Mouse (Mus musculus): ENCODE measurements around the gene Bicra. TPM values are rescaled to one million over a fixed set of nuclear protein-coding genes. Genes with fewer than 3 reads are reported as not detected.
A peak's percentile ranks its signal among the peaks of the same experiment; 100 is the strongest.

Gene Bicra
- polyA plus RNA-seq, 1 experiment from 2014 or later, result 9.2 TPM

DNA sequence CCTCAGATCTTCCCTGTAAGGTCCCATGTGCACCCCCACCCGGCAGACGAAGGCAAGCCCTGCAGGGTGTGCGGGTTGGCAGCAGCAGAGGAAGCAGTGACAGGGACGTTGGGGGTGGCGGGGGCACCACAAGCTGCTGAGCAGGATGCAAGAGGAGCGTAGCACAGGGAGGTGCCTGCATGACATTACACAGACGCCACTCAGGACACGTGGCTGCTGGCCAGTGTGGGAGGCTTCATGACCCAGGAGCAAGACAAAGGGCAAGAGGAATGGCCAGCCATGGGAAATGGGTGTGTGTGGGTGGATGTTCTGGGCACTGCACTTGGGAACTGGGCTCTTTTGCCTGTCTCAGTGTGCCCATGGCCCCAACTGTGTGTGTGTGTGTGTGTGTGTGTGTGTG lies 67.5 kb downstream of the Bicra start:
- no peaks in the 10 kb centered on the region for H3K4me1 ChIP-seq
- H3K36me3 ChIP-seq (replicated peaks), result 0 out of 2 replicates have a peak, but pooled peaks cover 10% of the 10 kb centered on the region
- no peak overlapping the region for H3K27ac ChIP-seq
- no peak overlapping the region for H3K4me3 ChIP-seq
- no peaks in the 10 kb centered on the region for H3K9me3 ChIP-seq
- no peak for ATAC-seq (replicated peaks)
- no peak overlapping the region for H3K4me2 ChIP-seq
- H3K9ac ChIP-seq, result no peak overlapping the region
- H3K27me3 ChIP-seq (replicated peaks), result no peaks in the 10 kb centered on the region
- WGBS, result 80% methylated on average over 8 of the region's 8 CpGs

DNA sequence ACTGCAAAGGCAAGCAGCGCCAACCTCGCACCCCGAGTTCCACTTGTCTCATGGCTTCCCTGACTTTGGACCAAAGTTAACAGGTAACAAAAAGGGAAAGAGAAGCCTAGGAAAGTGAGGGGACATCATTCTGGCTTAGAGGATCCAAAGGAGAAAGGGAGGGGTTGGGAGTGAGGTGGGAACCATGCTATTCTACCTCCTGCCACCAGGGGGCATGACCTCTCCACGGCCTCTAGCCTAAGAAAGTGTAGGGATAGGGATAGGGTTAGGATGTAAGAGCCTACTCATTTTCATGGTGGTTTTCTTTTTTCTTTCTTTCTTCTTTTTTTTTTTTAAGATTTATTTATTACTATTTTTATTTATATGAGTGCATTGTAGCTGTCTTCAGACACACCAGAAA lies 71.8 kb downstream of the Bicra start:
- ATAC-seq (replicated peaks), result 0 out of 2 replicates have a peak, but pooled peaks have one; percentile 22
- Histone ChIP-seq H3K27ac (no peak overlapping the region), H3K36me3 (replicated peaks) (peaks cover 30% of the 10 kb centered on the region)

DNA sequence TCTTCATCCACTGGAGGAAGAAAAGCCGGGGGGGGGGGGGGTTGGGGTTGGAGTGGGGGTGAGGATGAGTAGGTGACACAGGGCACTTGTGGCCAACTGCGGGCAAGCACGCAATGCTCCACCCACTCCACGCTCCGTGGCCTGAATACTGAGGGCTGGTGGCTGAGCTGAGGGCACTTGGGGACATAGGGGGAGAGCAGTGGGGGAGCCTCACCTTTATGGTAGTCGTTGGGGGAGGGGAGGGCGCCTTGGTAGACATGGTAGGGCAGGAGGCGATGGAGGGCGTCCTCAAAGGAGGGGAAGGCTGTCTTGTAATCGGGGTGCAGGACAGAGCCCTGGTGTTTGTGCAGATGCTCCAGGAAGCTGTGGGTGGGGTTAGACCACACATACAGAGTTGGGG lies 72.3 kb downstream of the Bicra start:
- WGBS, result 90% methylated on average over 10 of the region's 10 CpGs
- no peak overlapping the region for H3K4me2 ChIP-seq
- H3K27me3 ChIP-seq (replicated peaks), result no peaks in the 10 kb centered on the region
- no peak overlapping the region for H3K9ac ChIP-seq
- H3K9me3 ChIP-seq, result no peaks in the 10 kb centered on the region
- no peak overlapping the region for H3K4me3 ChIP-seq
- H3K27ac ChIP-seq, result no peak overlapping the region
- peaks cover 27% of the 10 kb centered on the region for H3K36me3 ChIP-seq (replicated peaks)
- ATAC-seq (replicated peaks), result 0 out of 2 replicates have a peak, but pooled peaks have one; percentile 16
- H3K4me1 ChIP-seq, result no peaks in the 10 kb centered on the region

More for the DNA sequence above, 71.8 kb downstream of the Bicra start:
- no peak overlapping the region for H3K9ac ChIP-seq
- no peaks in the 10 kb centered on the region for H3K9me3 ChIP-seq
- WGBS, result 73% methylated on average over 4 of the region's 4 CpGs
- no peak overlapping the region for H3K4me2 ChIP-seq
- no peaks in the 10 kb centered on the region for H3K4me1 ChIP-seq
- H3K27me3 ChIP-seq (replicated peaks), result no peaks in the 10 kb centered on the region
- H3K4me3 ChIP-seq, result no peak overlapping the region

DNA sequence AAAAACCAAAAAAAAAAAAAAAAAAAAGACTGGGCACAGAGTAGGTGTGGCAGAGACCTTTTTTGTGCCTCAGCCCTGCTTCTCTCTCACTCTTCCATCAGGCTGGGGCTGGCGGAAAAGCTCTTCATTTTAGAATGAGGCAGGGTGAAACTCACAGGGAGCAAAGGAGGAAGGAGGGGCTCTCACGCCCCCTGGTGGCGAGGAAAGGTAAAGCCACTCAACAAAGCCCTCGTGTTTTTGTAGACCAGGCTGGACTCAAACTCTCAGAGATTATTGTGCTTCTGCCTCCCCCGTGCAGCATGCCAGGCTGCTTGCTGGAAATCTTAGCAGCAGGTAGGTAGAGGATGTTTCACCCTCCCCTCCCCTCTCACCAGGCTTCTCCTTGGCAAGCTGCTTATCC lies 73.0 kb downstream of the Bicra start:
- 55% methylated on average over 5 of the region's 5 CpGs for WGBS
- H3K36me3 ChIP-seq (replicated peaks), result peaks cover 27% of the 10 kb centered on the region
- H3K4me3 ChIP-seq, result no peak overlapping the region
- no peaks in the 10 kb centered on the region for H3K4me1 ChIP-seq
- ATAC-seq (replicated peaks), result no peak
- H3K9ac ChIP-seq, result no peak overlapping the region
- no peaks in the 10 kb centered on the region for H3K9me3 ChIP-seq
- H3K27ac ChIP-seq, result no peak overlapping the region
- H3K4me2 ChIP-seq, result no peak overlapping the region
- no peaks in the 10 kb centered on the region for H3K27me3 ChIP-seq (replicated peaks)

DNA sequence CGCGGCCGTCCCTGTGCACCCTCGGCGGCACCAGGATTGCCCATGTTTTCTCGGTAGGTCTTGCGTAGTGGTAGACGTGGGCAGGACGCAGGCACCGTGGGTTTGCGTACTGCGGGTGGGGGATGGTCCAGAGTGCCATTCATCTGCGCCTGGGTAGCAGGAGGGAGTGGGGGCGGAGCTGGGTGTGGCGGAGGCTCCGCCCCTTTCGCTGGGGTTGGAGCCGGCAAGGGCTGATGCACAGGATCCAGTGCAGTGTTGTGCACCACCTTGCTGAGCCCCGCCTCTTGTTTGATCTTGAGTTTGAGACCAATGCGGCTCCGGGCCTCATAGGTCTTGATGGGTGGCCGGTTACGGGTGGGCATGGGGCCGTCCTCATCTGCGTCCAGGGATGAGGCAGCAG lies 75.5 kb downstream of the Bicra start:
- no peak for ATAC-seq (replicated peaks)
- H3K27ac ChIP-seq, result no peak overlapping the region
- H3K4me3 ChIP-seq, result no peak overlapping the region
- 64% methylated on average over 25 of the region's 25 CpGs for WGBS
- no peaks in the 10 kb centered on the region for H3K27me3 ChIP-seq (replicated peaks)
- H3K4me2 ChIP-seq, result no peak overlapping the region
- no peaks in the 10 kb centered on the region for H3K9me3 ChIP-seq
- H3K36me3 ChIP-seq (replicated peaks), result peaks cover 27% of the 10 kb centered on the region
- H3K9ac ChIP-seq, result no peak overlapping the region
- H3K4me1 ChIP-seq, result 0 out of 2 replicates have a peak, but pooled peaks cover 2% of the 10 kb centered on the region

DNA sequence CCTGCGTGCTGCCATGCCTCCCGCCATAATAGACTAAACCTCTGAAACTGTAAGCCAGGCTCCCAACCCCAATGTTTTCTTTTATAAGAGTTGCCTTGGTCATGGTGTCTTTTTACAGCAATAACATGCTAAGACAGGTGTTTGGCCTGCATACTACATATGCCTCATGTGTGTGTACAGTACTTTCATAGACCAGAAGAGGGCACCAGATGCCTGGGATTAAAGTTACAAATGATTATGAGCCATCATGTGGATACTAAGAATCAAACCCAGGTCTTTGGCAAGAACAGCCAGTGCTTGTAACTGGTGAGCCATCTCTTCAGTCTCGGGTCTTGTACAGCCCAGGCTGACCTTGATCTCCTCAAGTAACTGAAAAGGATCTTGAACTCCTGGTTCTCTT lies 78.0 kb downstream of the Bicra start:
- no peak for ATAC-seq (replicated peaks)
- no peaks in the 10 kb centered on the region for H3K27me3 ChIP-seq (replicated peaks)
- H3K4me3 ChIP-seq, result no peak overlapping the region
- 90% methylated on average over 3 of the region's 3 CpGs for WGBS
- H3K27ac ChIP-seq, result no peak overlapping the region
- 0 out of 2 replicates have a peak, but pooled peaks cover 3% of the 10 kb centered on the region for H3K4me1 ChIP-seq
- no peaks in the 10 kb centered on the region for H3K9me3 ChIP-seq
- H3K36me3 ChIP-seq (replicated peaks), result peaks cover 16% of the 10 kb centered on the region
- H3K4me2 ChIP-seq, result no peak overlapping the region
- H3K9ac ChIP-seq, result no peak overlapping the region

DNA sequence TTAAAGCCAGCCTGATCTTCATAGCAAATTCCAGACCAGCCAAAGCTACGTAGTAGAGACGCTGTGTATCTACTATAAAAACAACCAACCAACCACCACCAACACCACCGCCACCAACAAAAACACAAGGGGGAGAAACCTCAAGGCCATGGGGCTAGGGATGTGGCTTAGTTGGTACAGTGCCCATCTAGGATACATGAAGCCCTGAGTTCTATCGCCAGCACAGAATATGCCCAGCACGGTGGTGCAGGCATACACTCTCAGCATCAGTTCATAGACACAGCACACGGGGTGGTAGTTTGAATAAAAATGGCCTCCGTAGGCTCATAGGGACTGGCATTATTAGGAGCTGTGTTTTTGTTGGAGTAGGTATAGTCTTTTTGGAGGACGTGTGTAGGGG lies 79.4 kb downstream of the Bicra start:
- 91% methylated on average over 8 of the region's 8 CpGs for WGBS
- Histone ChIP-seq H3K9me3 (no peaks in the 10 kb centered on the region), H3K4me2 (no peak overlapping the region), H3K4me1 (0 out of 2 replicates have a peak, but pooled peaks cover 3% of the 10 kb centered on the region), H3K27me3 (replicated peaks) (no peaks in the 10 kb centered on the region), H3K27ac (no peak overlapping the region), H3K9ac (no peak overlapping the region), H3K4me3 (no peak overlapping the region), H3K36me3 (replicated peaks) (peaks cover 6% of the 10 kb centered on the region)
- no peak for ATAC-seq (replicated peaks)

DNA sequence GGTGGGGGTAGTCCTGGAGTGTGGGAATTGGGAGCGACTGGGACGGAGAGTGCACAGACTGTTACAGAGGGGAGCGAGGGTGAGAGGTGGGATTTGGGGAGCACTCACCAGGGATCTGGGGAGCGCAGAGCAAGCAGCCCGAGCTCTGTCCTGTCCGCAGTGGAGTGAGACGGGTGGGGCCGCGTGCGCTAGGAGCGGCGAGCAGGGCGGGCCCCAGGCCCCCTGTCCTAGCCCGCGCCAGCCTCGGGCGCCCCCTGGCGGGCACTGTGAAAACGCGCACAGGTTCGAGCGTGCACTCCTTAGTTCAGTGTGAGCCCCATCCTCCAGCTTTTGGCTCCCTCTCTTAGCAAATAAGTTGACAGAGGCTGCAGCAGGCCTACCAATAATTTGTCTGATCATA lies 80.4 kb downstream of the Bicra start, which contains the start of gene Ehd2:
Gene Ehd2, minus strand, starts transcription at position 256 of the 400 bp plus-strand sequence.
- H3K4me2 ChIP-seq, result peak within 1 kb of the TSS; percentile 46
- H3K9me3 ChIP-seq, result no peaks in the 10 kb centered on the region
- WGBS, result 1% methylated on average over 22 of the region's 22 CpGs
- no peak within 1 kb of the TSS for H3K27ac ChIP-seq
- H3K36me3 ChIP-seq (replicated peaks), result peaks cover 4% of the 10 kb centered on the region
- H3K9ac ChIP-seq, result no peak within 1 kb of the TSS
- peak within 1 kb of the TSS; percentile 20; the same call in 1 of the 2 replicates for H3K4me3 ChIP-seq
- peak; percentile 55 for ATAC-seq (replicated peaks)
- no peaks in the 10 kb centered on the region for H3K27me3 ChIP-seq (replicated peaks)
- H3K4me1 ChIP-seq, result peaks cover 8% of the 10 kb centered on the region

DNA sequence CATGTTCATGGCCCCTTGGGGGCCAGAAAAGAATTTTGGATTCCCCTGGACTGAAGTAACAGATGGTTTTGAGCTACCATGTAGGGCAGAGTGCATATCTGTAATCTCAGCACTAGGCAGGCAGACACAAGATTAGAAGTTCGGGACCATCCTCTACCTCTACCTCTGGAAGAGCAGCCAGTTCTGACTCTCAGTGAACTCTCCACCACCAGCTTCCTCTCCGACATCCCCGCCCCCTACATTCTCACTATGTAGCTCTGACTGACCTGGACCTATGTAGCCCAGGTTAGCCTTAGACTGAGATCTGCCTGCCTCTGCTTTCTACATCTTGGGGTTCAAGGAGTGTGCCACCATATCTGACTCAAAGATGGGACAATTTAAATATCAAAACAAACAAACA lies 81.2 kb downstream of the Bicra start:
- 77% methylated on average over 3 of the region's 3 CpGs for WGBS
- no peak for ATAC-seq (replicated peaks)
- Histone ChIP-seq H3K27me3 (replicated peaks) (no peaks in the 10 kb centered on the region), H3K36me3 (replicated peaks) (no peaks in the 10 kb centered on the region; the same call in 1 of the 2 replicates), H3K4me3 (no peak overlapping the region), H3K9me3 (no peaks in the 10 kb centered on the region), H3K4me2 (0 out of 2 replicates have a peak overlapping the region, but pooled peaks have one; percentile 46), H3K4me1 (peaks cover 11% of the 10 kb centered on the region), H3K27ac (no peak overlapping the region), H3K9ac (no peak overlapping the region)

DNA sequence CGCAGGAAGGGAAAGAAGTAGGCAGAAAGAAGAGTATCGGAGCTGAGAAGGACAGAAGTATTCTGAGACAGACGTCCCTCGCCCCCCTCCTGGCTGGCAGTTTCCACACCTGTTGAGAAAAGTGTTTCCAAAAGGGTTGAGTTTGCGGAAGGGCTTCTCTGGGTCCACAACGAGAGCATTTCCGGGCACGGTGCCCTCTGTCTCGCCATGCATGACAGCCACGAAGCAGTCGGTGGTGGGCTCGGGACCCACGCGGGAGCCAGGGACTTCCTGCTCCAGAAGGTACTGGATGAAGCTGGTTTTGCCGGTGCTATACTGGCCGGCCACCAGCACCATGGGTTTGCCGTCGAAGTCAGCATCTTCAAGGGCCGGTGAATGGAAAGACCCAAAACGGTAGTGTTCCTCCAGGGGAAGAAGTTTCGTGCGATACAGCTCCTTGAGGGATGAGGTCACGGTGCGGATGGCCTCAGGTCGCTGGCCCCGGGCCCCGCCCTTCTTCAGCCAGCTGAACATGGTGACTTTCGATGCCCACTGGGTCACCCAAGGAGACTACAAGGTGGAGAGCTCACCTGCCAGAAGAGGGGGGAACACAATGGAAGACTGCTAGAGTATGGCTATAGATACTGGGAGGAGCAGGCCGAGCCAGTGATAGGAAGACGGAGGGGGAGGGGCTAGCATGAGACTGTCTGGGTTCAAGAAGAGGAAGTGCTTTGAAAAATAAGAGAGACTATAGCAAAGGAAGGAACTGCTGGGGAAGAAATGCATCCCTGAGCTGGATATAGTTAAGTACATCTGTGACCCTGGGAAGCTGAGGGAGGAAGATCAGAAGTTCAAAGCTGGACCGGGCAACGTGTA lies 83.7 kb downstream of the Bicra start:
- H3K4me3 ChIP-seq, result no peak overlapping the region
- no peak for ATAC-seq (replicated peaks)
- H3K36me3 ChIP-seq (replicated peaks), result no peaks in the 10 kb centered on the region
- H3K27ac ChIP-seq, result no peak overlapping the region
- WGBS, result 85% methylated on average over 32 of the region's 32 CpGs
- no peaks in the 10 kb centered on the region for H3K27me3 ChIP-seq (replicated peaks)
- no peak overlapping the region for H3K4me2 ChIP-seq
- no peak overlapping the region for H3K9ac ChIP-seq
- peaks cover 11% of the 10 kb centered on the region for H3K4me1 ChIP-seq
- no peaks in the 10 kb centered on the region for H3K9me3 ChIP-seq

DNA sequence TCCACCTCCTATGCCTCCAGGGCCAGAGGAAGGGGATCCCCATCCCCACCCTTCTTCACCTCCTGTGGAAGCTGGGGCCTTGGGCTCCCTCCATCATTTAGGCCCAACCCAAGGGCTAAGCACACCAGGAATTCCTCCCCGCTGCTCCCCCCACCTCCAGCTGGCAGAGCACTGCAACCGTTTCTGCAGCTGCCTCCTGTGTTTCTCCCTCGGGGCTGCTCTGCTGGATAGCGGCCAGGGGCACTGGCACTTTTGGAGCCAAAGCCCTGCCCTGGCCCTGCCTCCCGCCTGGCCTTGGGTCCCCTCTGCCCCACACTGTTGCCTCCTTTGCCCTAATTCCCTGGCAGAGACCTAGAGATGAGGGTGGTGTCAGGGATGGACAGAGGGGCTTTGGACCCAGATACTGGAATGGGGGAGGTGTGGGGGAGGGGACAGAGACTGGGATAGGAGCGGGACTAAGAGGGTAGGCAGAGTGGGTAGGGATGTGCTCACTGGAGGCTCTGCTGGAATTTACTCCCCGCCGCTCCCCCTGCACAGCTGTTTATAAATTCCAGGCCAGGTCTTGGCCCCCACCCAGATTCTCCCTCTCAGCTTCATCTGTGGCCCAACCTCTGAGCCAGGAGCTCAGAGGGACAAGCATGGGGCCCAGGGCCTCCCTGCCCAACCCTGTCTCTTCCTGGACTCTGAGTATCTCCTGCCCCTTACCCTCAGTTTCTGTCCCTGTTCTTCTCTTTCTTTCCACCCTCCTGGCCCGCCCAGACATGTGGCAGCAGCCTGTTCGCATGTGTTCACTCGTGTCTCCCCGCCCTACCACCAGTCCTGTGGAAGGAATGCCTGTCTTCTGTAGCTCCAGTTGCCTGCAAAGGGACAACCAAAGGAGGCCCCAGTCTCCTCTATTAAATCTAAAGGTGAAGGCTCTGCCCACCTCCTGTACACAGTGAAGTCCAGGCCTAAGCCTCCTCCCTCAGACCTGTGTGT lies 85.1 kb downstream of the Bicra start:
- Histone ChIP-seq H3K9ac (no peak overlapping the region), H3K9me3 (no peaks in the 10 kb centered on the region), H3K4me1 (peaks cover 11% of the 10 kb centered on the region), H3K27me3 (replicated peaks) (no peaks in the 10 kb centered on the region), H3K4me3 (no peak overlapping the region), H3K27ac (no peak overlapping the region), H3K4me2 (no peak overlapping the region), H3K36me3 (replicated peaks) (no peaks in the 10 kb centered on the region)
- no peak for ATAC-seq (replicated peaks)
- WGBS, result 41% methylated on average over 12 of the region's 12 CpGs

DNA sequence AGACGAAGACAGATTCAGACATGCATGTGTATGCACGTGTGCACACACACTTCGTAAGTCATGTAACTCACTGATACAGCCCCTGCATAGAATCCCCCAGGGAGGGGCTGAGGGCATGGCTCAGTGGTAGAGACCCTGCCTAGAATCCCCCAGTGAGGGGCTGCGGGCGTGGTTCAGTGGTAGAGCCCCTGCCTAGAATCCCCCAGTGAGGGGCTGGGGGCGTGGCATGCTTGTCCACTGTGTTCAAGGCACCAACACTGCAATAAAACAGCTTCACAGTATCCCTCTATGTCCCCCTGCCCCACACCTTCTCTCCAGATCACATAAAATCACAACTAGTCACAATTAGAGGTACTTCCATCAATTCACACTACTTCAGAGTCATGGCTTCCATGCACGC lies 85.9 kb downstream of the Bicra start:
- 84% methylated on average over 7 of the region's 7 CpGs for WGBS
- Histone ChIP-seq H3K27ac (no peak overlapping the region), H3K4me3 (no peak overlapping the region), H3K4me2 (no peak overlapping the region), H3K9ac (no peak overlapping the region), H3K27me3 (replicated peaks) (no peaks in the 10 kb centered on the region), H3K4me1 (peaks cover 8% of the 10 kb centered on the region), H3K36me3 (replicated peaks) (no peaks in the 10 kb centered on the region), H3K9me3 (no peaks in the 10 kb centered on the region)
- ATAC-seq (replicated peaks), result no peak

Measured in midbrain, embryonic 15.5 days (tissue).